23 mouse cellular contexts compared by ENCODE assay signal in the genomic region with DNA sequence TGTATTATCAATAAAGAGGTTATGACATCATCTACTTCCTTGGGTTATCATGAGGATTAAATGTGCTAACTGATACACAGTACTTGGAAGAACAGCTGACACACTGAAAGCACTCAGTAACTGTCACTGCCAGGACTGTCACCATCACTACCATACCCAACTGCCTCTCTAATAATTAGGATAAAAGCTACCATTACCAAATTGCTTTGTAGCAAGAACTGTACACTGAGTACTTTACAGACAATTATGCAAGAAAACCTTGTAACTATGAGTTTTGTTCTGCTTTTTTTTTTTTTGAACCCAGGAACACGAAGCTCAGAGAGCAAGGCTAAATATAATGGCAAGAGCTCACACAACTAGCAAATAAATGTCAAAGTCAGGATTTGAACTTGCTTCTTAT. TPM values are rescaled to one million over a fixed set of nuclear protein-coding genes. Genes with fewer than 3 reads are reported as not detected.
A peak's percentile ranks its signal among the peaks of the same experiment; 100 is the strongest.
DNase-seq lines count a peak whose midpoint lies in the region; ATAC-seq and TF ChIP-seq lines count a peak whose summit lies in the region.
"Had no signal": no experiment of that assay in that cellular context is flagged by ENCODE, and none has a peak within 500 bp of the region (broad histone marks: within the 10 kb centered on the region; RNA-seq: fewer than 3 reads in every experiment).

No protein-coding gene starts in this region.

- H3K36me3 ChIP-seq in lung, embryonic 15.5 days = no peaks in the 10 kb centered on the region
- no peaks in the 10 kb centered on the region for H3K36me3 ChIP-seq in liver, embryonic 12.5 days
- no peaks in the 10 kb centered on the region for H3K36me3 ChIP-seq in kidney, adult 2 months (ENCODE audit: control insufficient read depth, insufficient read depth, low read length)
- H3K36me3 ChIP-seq: forebrain, embryonic 15.5 days; heart, embryonic 15.5 days; limb, embryonic 12.5 days; midbrain, embryonic 13.5 days; neural tube, embryonic 15.5 days; stomach, embryonic 15.5 days had no signal

- WGBS in lung, embryonic 15.5 days = 70% methylated on average over 1 of the region's 1 CpGs
- WGBS in liver, embryonic 12.5 days (ENCODE audit: insufficient replicate concordance) = 50% methylated on average over 1 of the region's 1 CpGs
- WGBS in kidney, adult 2 months = 41% methylated on average over 1 of the region's 1 CpGs

- no peak for DNase-seq in lung, adult 18-20 months
- DNase-seq in adipocyte (ENCODE audit: low spot score) = peak; percentile 7
- no peak for DNase-seq in kidney, adult 2 months
- DNase-seq in ovary, adult 18-20 months (ENCODE audit: low spot score) = no peak
- DNase-seq: adrenal gland, adult 8-10 months; B cell, adult 2 months; right cerebral cortex, postnatal 25 days; thymus, postnatal 14 days had no signal

- no peak for TF ChIP-seq POLR2A in kidney, adult 2 months (IDR thresholded peaks at IDR 0.05; ENCODE audit: low read depth, low read length)

- peak overlapping the region; percentile 58 for H3K27ac ChIP-seq in lung, embryonic 15.5 days
- no peak overlapping the region for H3K27ac ChIP-seq in liver, embryonic 12.5 days
- H3K27ac ChIP-seq in kidney, adult 2 months (ENCODE audit: insufficient read depth, low read depth, low read length) = no peak overlapping the region
- H3K27ac ChIP-seq: forebrain, embryonic 15.5 days; heart, embryonic 15.5 days; hindbrain, postnatal 0 days; left cerebral cortex, adult 2 months; limb, embryonic 12.5 days; liver, embryonic 14.5 days; midbrain, embryonic 13.5 days; neural tube, embryonic 15.5 days; stomach, embryonic 15.5 days had no signal

- no peak for TF ChIP-seq CTCF in kidney, adult 2 months (conservative IDR thresholded peaks at IDR 0.05; ENCODE audit: insufficient read depth, insufficient read length, low read depth, low read length)

- H3K4me2 ChIP-seq in lung, embryonic 15.5 days = no peak overlapping the region
- no peak overlapping the region for H3K4me2 ChIP-seq in liver, embryonic 12.5 days
- H3K4me2 ChIP-seq: forebrain, embryonic 15.5 days; heart, embryonic 15.5 days; limb, embryonic 12.5 days; midbrain, embryonic 13.5 days; neural tube, embryonic 15.5 days; stomach, embryonic 15.5 days had no signal

- H3K4me1 ChIP-seq in lung, embryonic 15.5 days = peaks cover 29% of the 10 kb centered on the region
- peaks cover 41% of the 10 kb centered on the region for H3K4me1 ChIP-seq in liver, embryonic 12.5 days
- peaks cover 15% of the 10 kb centered on the region; the same call in 1 of the 2 replicates for H3K4me1 ChIP-seq in kidney, adult 2 months (ENCODE audit: control insufficient read depth, insufficient read depth, low read length)
- H3K4me1 ChIP-seq: heart, embryonic 15.5 days; limb, embryonic 12.5 days had no signal

- H3K9ac ChIP-seq in lung, embryonic 15.5 days = no peak overlapping the region
- H3K9ac ChIP-seq in liver, embryonic 12.5 days = no peak overlapping the region
- H3K9ac ChIP-seq: forebrain, embryonic 15.5 days; heart, embryonic 15.5 days; limb, embryonic 12.5 days; liver, embryonic 14.5 days; midbrain, embryonic 13.5 days; neural tube, embryonic 15.5 days; stomach, embryonic 15.5 days had no signal

- no peaks in the 10 kb centered on the region for H3K9me3 ChIP-seq in lung, embryonic 15.5 days
- no peaks in the 10 kb centered on the region for H3K9me3 ChIP-seq in liver, embryonic 12.5 days (replicated peaks)
- H3K9me3 ChIP-seq: forebrain, embryonic 15.5 days; heart, embryonic 15.5 days; limb, embryonic 12.5 days; megakaryocyte, embryonic 14.5 days; midbrain, embryonic 13.5 days; neural tube, embryonic 15.5 days; stomach, embryonic 15.5 days had no signal

- no peaks in the 10 kb centered on the region for H3K27me3 ChIP-seq in lung, embryonic 15.5 days
- H3K27me3 ChIP-seq in liver, embryonic 12.5 days (replicated peaks) = no peaks in the 10 kb centered on the region
- no peaks in the 10 kb centered on the region for H3K27me3 ChIP-seq in kidney, adult 2 months (replicated peaks; ENCODE audit: control insufficient read depth, insufficient read depth, low read length)
- H3K27me3 ChIP-seq: forebrain, embryonic 15.5 days; heart, embryonic 15.5 days; megakaryocyte, embryonic 14.5 days; midbrain, embryonic 13.5 days; neural tube, embryonic 15.5 days; stomach, embryonic 15.5 days had no signal

- no peak overlapping the region for H3K4me3 ChIP-seq in lung, embryonic 15.5 days
- H3K4me3 ChIP-seq in liver, embryonic 12.5 days = no peak overlapping the region
- no peak overlapping the region for H3K4me3 ChIP-seq in kidney, adult 2 months (ENCODE audit: insufficient read depth, low read depth, low read length)
- H3K4me3 ChIP-seq: forebrain, embryonic 15.5 days; heart, embryonic 15.5 days; left cerebral cortex, adult 2 months; limb, embryonic 12.5 days; megakaryocyte, embryonic 14.5 days; midbrain, embryonic 13.5 days; neural tube, embryonic 15.5 days; stomach, embryonic 15.5 days had no signal

- no peak for ATAC-seq in lung, embryonic 15.5 days (ENCODE audit: borderline replicate concordance, extremely low read depth, low FRiP score, low TSS enrichment)
- ATAC-seq in liver, embryonic 12.5 days = 0 out of 2 replicates have a peak, but pooled peaks have one; percentile 26
- ATAC-seq in monocyte, adult 5-6 weeks (replicated peaks; ENCODE audit: insufficient number of reproducible peaks, low FRiP score, low TSS enrichment, poor library complexity, severe bottlenecking) = 0 out of 2 replicates have a peak, but pooled peaks have one; percentile 23
- ATAC-seq: activated CD4-positive, CD25-positive, alpha-beta regulatory T cell, adult 4 months; forebrain, embryonic 15.5 days; hindbrain, postnatal 0 days; intestine, embryonic 16.5 days; midbrain, embryonic 13.5 days had no signal

RNA-seq across cellular contexts. Expression of gene Ptprj, which starts 58.5 kb away (rescaled TPM):
- polyA plus RNA-seq in lung, embryonic 15.5 days (2015; fragmentation: Nextera tagmentation; extraction: Ambion mirVana) = 3.4 TPM in 2 replicates
- 3.0 and 3.7 TPM in 2 replicates for polyA plus RNA-seq in liver, embryonic 12.5 days (2016; fragmentation: Nextera tagmentation; extraction: Ambion mirVana)
- 224 to 262 TPM (median 261 TPM) in 3 replicates for total RNA-seq in monocyte, adult 5-6 weeks (2017)
- 18.9 and 23.2 TPM in 2 replicates for polyA plus RNA-seq in kidney, adult 2 months (2012; rRNA removed)
